Mouse (Mus musculus) hindbrain, embryonic 15.5 days (tissue): Measurements from ENCODE around the gene Hrasls. TPM values are rescaled to one million over a fixed set of nuclear protein-coding genes. Genes with fewer than 3 reads are reported as not detected.

Source experiments
- ATAC-seq: fragments of 200-750 bp; cut with Nextera tagmentation; 2 replicates; pipeline ENCODE4 v1.8.0; 2017; ENCODE audit warnings: low read depth, moderate number of reproducible peaks, moderate TSS enrichment; ENCODE audit not compliant: low FRiP score
- H3K27ac ChIP-seq: fragments of 300-500 bp; sonication (generic); replicated peaks from 2 replicates; pipeline ENCODE4 v1.5.1; 2015; ENCODE audit warnings: mild to moderate bottlenecking, inconsistent platforms
- H3K27me3 ChIP-seq: fragments of 300-500 bp; sonication (generic); 2 replicates; pipeline ENCODE4 v1.6.1; 2015; ENCODE audit warnings: control low read depth, inconsistent platforms
- H3K36me3 ChIP-seq: fragments of 300-500 bp; sonication (generic); 2 replicates; pipeline ENCODE4 v1.6.1; 2015; ENCODE audit warnings: control low read depth, inconsistent platforms
- H3K4me1 ChIP-seq: fragments of 300-500 bp; sonication (generic); replicated peaks from 2 replicates; pipeline ENCODE4 v1.6.1; 2015; ENCODE audit warnings: control low read depth, inconsistent platforms
- H3K4me2 ChIP-seq: fragments of 300-500 bp; sonication (generic); 2 replicates; pipeline ENCODE4 v1.6.1; 2015; ENCODE audit warnings: moderate library complexity, mild to moderate bottlenecking, inconsistent platforms
- H3K4me3 ChIP-seq: fragments of 300-500 bp; sonication (generic); 2 replicates; pipeline ENCODE4 v1.5.1; 2015; ENCODE audit warnings: mild to moderate bottlenecking, inconsistent platforms
- H3K9ac ChIP-seq: fragments of 300-500 bp; sonication (generic); 2 replicates; pipeline ENCODE4 v1.6.1; 2015; ENCODE audit warnings: inconsistent platforms
- H3K9me3 ChIP-seq: fragments of 300-500 bp; sonication (generic); 2 replicates; pipeline ENCODE4 v1.6.1; 2016; ENCODE audit warnings: control low read depth, inconsistent platforms
- WGBS: fragments of 180-500 bp; shearing (Covaris S2); methylation state at CpG from one replicate; pipeline ENCODE4 v1.1.7; 2015; 5-methylcytosine and 5-hydroxymethylcytosine counted together
- polyA plus RNA-seq: library from polyadenylated mRNA; unstranded; fragments of >200 nt; fragmentation: Nextera tagmentation; extraction: Ambion mirVana; gene quantifications from 2 replicates; pipeline ENCODE4 v1.2.1, GENCODE M21; 2015

Gene Hrasls
- polyA plus RNA-seq, result 4.0 and 4.6 TPM in 2 replicates

GRCm38 (mm10) chr16:29209605-29210411 is at the start of gene Hrasls:
TSS of gene Hrasls (plus strand) at chr16:29209695.
- H3K4me2 ChIP-seq, result peak within 1 kb of the TSS; percentile 86
- WGBS, result 2% methylated on average over 39 of the region's 39 CpGs
- no peaks in the 10 kb centered on the region for H3K36me3 ChIP-seq
- peaks cover 27% of the 10 kb centered on the region for H3K4me1 ChIP-seq
- peak within 1 kb of the TSS; percentile 47 for H3K9ac ChIP-seq
- no peak within 1 kb of the TSS for H3K27ac ChIP-seq
- ATAC-seq, result peak; percentile 69
- H3K27me3 ChIP-seq, result no peaks in the 10 kb centered on the region
- H3K9me3 ChIP-seq, result no peaks in the 10 kb centered on the region
- peak within 1 kb of the TSS; percentile 46 for H3K4me3 ChIP-seq

- Histone ChIP-seq H3K27me3 (no peaks in the 10 kb centered on the region), H3K4me3 (no peak overlapping the region), H3K9ac (no peak overlapping the region), H3K4me1 (no peaks in the 10 kb centered on the region), H3K9me3 (no peaks in the 10 kb centered on the region), H3K27ac (no peak overlapping the region), H3K4me2 (no peak overlapping the region), H3K36me3 (no peaks in the 10 kb centered on the region)
- WGBS, result 97% methylated on average over 4 of the region's 4 CpGs
- no peak for ATAC-seq
Measured at GRCm38 (mm10) chr16:29162271-29162670, 47.2 kb upstream of the Hrasls start.

- no peaks in the 10 kb centered on the region for H3K9me3 ChIP-seq
- no peaks in the 10 kb centered on the region for H3K36me3 ChIP-seq
- no peak overlapping the region for H3K4me2 ChIP-seq
- no peak for ATAC-seq
- no peak overlapping the region for H3K27ac ChIP-seq
- H3K9ac ChIP-seq, result no peak overlapping the region
- no peak overlapping the region for H3K4me3 ChIP-seq
- H3K4me1 ChIP-seq, result no peaks in the 10 kb centered on the region
- WGBS, result 56% methylated on average over 4 of the region's 4 CpGs
- no peaks in the 10 kb centered on the region for H3K27me3 ChIP-seq
Measured at GRCm38 (mm10) chr16:29167051-29167450, 42.4 kb upstream of the Hrasls start.

- WGBS, result 84% methylated on average over 5 of the region's 5 CpGs
- Histone ChIP-seq H3K36me3 (no peaks in the 10 kb centered on the region), H3K9me3 (no peaks in the 10 kb centered on the region), H3K9ac (no peak overlapping the region), H3K27ac (no peak overlapping the region), H3K4me2 (no peak overlapping the region), H3K4me1 (no peaks in the 10 kb centered on the region), H3K27me3 (no peaks in the 10 kb centered on the region), H3K4me3 (no peak overlapping the region)
- no peak for ATAC-seq
Measured at GRCm38 (mm10) chr16:29171741-29172140, 37.8 kb upstream of the Hrasls start.

GRCm38 (mm10) chr16:29173201-29173600 is 36.3 kb upstream of the Hrasls start:
- ATAC-seq, result no peak
- no peak overlapping the region for H3K9ac ChIP-seq
- H3K4me2 ChIP-seq, result no peak overlapping the region
- H3K4me1 ChIP-seq, result no peaks in the 10 kb centered on the region
- no peaks in the 10 kb centered on the region for H3K27me3 ChIP-seq
- H3K9me3 ChIP-seq, result no peaks in the 10 kb centered on the region
- 92% methylated on average over 2 of the region's 2 CpGs for WGBS
- no peaks in the 10 kb centered on the region for H3K36me3 ChIP-seq
- no peak overlapping the region for H3K27ac ChIP-seq
- H3K4me3 ChIP-seq, result no peak overlapping the region

GRCm38 (mm10) chr16:29174831-29175350 is 34.6 kb upstream of the Hrasls start:
- Histone ChIP-seq H3K4me3 (no peak overlapping the region), H3K4me1 (no peaks in the 10 kb centered on the region), H3K9me3 (no peaks in the 10 kb centered on the region), H3K27ac (no peak overlapping the region), H3K9ac (no peak overlapping the region), H3K4me2 (no peak overlapping the region), H3K36me3 (no peaks in the 10 kb centered on the region), H3K27me3 (no peaks in the 10 kb centered on the region)
- WGBS, result 73% methylated on average over 6 of the region's 6 CpGs
- ATAC-seq, result no peak

- Histone ChIP-seq H3K4me3 (no peak overlapping the region), H3K9ac (no peak overlapping the region), H3K4me1 (peaks cover 15% of the 10 kb centered on the region), H3K27me3 (no peaks in the 10 kb centered on the region), H3K9me3 (no peaks in the 10 kb centered on the region), H3K4me2 (no peak overlapping the region), H3K36me3 (no peaks in the 10 kb centered on the region), H3K27ac (0 out of 2 replicates have a peak overlapping the region, but pooled peaks have one; percentile 23)
- no peak for ATAC-seq
- WGBS, result 34% methylated on average over 5 of the region's 5 CpGs
Measured at GRCm38 (mm10) chr16:29192911-29193310, 16.6 kb upstream of the Hrasls start.

- WGBS, result 66% methylated on average over 4 of the region's 4 CpGs
- no peak overlapping the region for H3K27ac ChIP-seq
- no peak for ATAC-seq
Measured at GRCm38 (mm10) chr16:29193981-29194380, 15.5 kb upstream of the Hrasls start.

GRCm38 (mm10) chr16:29195156-29195555 is 14.3 kb upstream of the Hrasls start:
- WGBS, result 52% methylated on average over 1 of the region's 1 CpGs
- no peak for ATAC-seq
- Histone ChIP-seq H3K27me3 (no peaks in the 10 kb centered on the region), H3K4me2 (no peak overlapping the region), H3K27ac (no peak overlapping the region), H3K9ac (no peak overlapping the region), H3K4me3 (no peak overlapping the region), H3K4me1 (peaks cover 15% of the 10 kb centered on the region), H3K9me3 (no peaks in the 10 kb centered on the region), H3K36me3 (no peaks in the 10 kb centered on the region)

More at GRCm38 (mm10) chr16:29193981-29194380, 15.5 kb upstream of the Hrasls start:
- Histone ChIP-seq H3K9ac (no peak overlapping the region), H3K4me2 (no peak overlapping the region), H3K36me3 (no peaks in the 10 kb centered on the region), H3K4me3 (no peak overlapping the region), H3K4me1 (peaks cover 15% of the 10 kb centered on the region), H3K27me3 (no peaks in the 10 kb centered on the region), H3K9me3 (no peaks in the 10 kb centered on the region)

GRCm38 (mm10) chr16:29198461-29198860 is 11.0 kb upstream of the Hrasls start:
- H3K36me3 ChIP-seq, result no peaks in the 10 kb centered on the region
- H3K9me3 ChIP-seq, result no peaks in the 10 kb centered on the region
- no peak overlapping the region for H3K27ac ChIP-seq
- no peak overlapping the region for H3K9ac ChIP-seq
- WGBS, result 26% methylated on average over 5 of the region's 5 CpGs
- no peaks in the 10 kb centered on the region for H3K27me3 ChIP-seq
- peaks cover 9% of the 10 kb centered on the region; the same call in 1 of the 2 replicates for H3K4me1 ChIP-seq
- H3K4me3 ChIP-seq, result no peak overlapping the region
- no peak overlapping the region for H3K4me2 ChIP-seq
- ATAC-seq, result 0 out of 2 replicates have a peak, but pooled peaks have one; percentile 31

- ATAC-seq, result no peak
- WGBS, result 86% methylated on average over 2 of the region's 2 CpGs
- Histone ChIP-seq H3K9me3 (no peaks in the 10 kb centered on the region), H3K4me1 (peaks cover 18% of the 10 kb centered on the region), H3K36me3 (no peaks in the 10 kb centered on the region), H3K9ac (no peak overlapping the region), H3K4me2 (no peak overlapping the region), H3K27me3 (no peaks in the 10 kb centered on the region), H3K4me3 (no peak overlapping the region), H3K27ac (no peak overlapping the region)
Measured at GRCm38 (mm10) chr16:29201146-29201545, 8.3 kb upstream of the Hrasls start.

- Histone ChIP-seq H3K9me3 (no peaks in the 10 kb centered on the region), H3K27ac (peak overlapping the region; percentile 61; the same call in 1 of the 2 replicates), H3K4me3 (no peak overlapping the region), H3K36me3 (no peaks in the 10 kb centered on the region), H3K4me2 (no peak overlapping the region), H3K4me1 (peaks cover 19% of the 10 kb centered on the region), H3K27me3 (no peaks in the 10 kb centered on the region), H3K9ac (no peak overlapping the region)
- WGBS, result 48% methylated on average over 7 of the region's 7 CpGs
- ATAC-seq, result peak; percentile 53; the same call in 1 of the 2 replicates
Measured at GRCm38 (mm10) chr16:29204875-29205274, 4.6 kb upstream of the Hrasls start.
